Mouse (Mus musculus) forebrain, embryonic 16.5 days (tissue): ENCODE data around the gene Tbc1d8. TPM values are rescaled to one million over a fixed set of nuclear protein-coding genes. Genes with fewer than 3 reads are reported as not detected.

Experiments
- ATAC-seq: fragments of 200-750 bp; cut with Nextera tagmentation; 2 replicates; pipeline ENCODE4 v1.8.0; 2017; ENCODE audit warnings: mild to moderate bottlenecking, moderate library complexity
- H3K27ac ChIP-seq: fragments of 300-500 bp; sonication (generic); 2 replicates; pipeline ENCODE4 v1.5.1; 2014; ENCODE audit warnings: low read length, control low read depth
- H3K27me3 ChIP-seq: fragments of 300-500 bp; sonication (generic); replicated peaks from 2 replicates; pipeline ENCODE4 v1.6.1; 2014; ENCODE audit warnings: low read length; ENCODE audit not compliant: control insufficient read depth, insufficient read depth
- H3K36me3 ChIP-seq: fragments of 300-500 bp; sonication (generic); 2 replicates; pipeline ENCODE4 v1.6.1; 2014; ENCODE audit not compliant: control insufficient read depth, insufficient read depth
- H3K4me1 ChIP-seq: fragments of 300-500 bp; sonication (generic); replicated peaks from 2 replicates; pipeline ENCODE4 v1.6.1; 2014; ENCODE audit warnings: low read length; ENCODE audit not compliant: control insufficient read depth, insufficient read depth
- H3K4me2 ChIP-seq: fragments of 300-500 bp; sonication (generic); 2 replicates; pipeline ENCODE4 v1.6.1; 2014; ENCODE audit warnings: mild to moderate bottlenecking, low read length, control low read depth
- H3K4me3 ChIP-seq: fragments of 300-500 bp; sonication (generic); replicated peaks from 2 replicates; pipeline ENCODE4 v1.5.1; 2014; ENCODE audit warnings: mild to moderate bottlenecking, low read length, control low read depth
- H3K9ac ChIP-seq: fragments of 300-500 bp; sonication (generic); replicated peaks from 2 replicates; pipeline ENCODE4 v1.6.1; 2014; ENCODE audit warnings: low read depth, low read length, control low read depth
- H3K9me3 ChIP-seq: fragments of 300-500 bp; sonication (generic); 2 replicates; pipeline ENCODE4 v1.6.1; 2016; ENCODE audit warnings: low read length; ENCODE audit not compliant: control insufficient read depth
- WGBS: fragments of 180-500 bp; shearing (Covaris S2); extraction: QIAGEN DNeasy Blood & Tissue Kit; methylation state at CpG from one replicate; pipeline ENCODE4 v1.1.7; 2014; 5-methylcytosine and 5-hydroxymethylcytosine counted together
- polyA plus RNA-seq: library from polyadenylated mRNA; unstranded; fragments of >200 nt; fragmentation: Nextera tagmentation; extraction: Ambion mirVana; gene quantifications from 2 replicates; pipeline ENCODE4 v1.2.1, GENCODE M21; 2015

The Tbc1d8 gene
- polyA plus RNA-seq, 1 experiment from 2014 or later: 13.0 TPM

- H3K27me3 ChIP-seq: no peaks in the 10 kb centered on the region
- H3K36me3 ChIP-seq: no peaks in the 10 kb centered on the region
- no peaks in the 10 kb centered on the region for H3K9me3 ChIP-seq
- H3K9ac ChIP-seq: no peak overlapping the region
- ATAC-seq: peak; percentile 54
- 56% methylated on average over 6 of the region's 6 CpGs for WGBS
- peaks cover 48% of the 10 kb centered on the region for H3K4me1 ChIP-seq
- peak overlapping the region; percentile 5 for H3K27ac ChIP-seq
- no peak overlapping the region for H3K4me2 ChIP-seq
- H3K4me3 ChIP-seq: no peak overlapping the region
These were observed 36.9 kb downstream of the Tbc1d8 start for GRCm38 (mm10) chr1:39441686-39442085.

GRCm38 (mm10) chr1:39439661-39440548, 38.6 kb downstream of the Tbc1d8 start:
- no peak overlapping the region for H3K4me2 ChIP-seq
- 63% methylated on average over 12 of the region's 12 CpGs for WGBS
- H3K27me3 ChIP-seq: no peaks in the 10 kb centered on the region
- peaks cover 32% of the 10 kb centered on the region for H3K4me1 ChIP-seq
- no peak overlapping the region for H3K9ac ChIP-seq
- H3K9me3 ChIP-seq: no peaks in the 10 kb centered on the region
- H3K4me3 ChIP-seq: no peak overlapping the region
- H3K27ac ChIP-seq: no peak overlapping the region
- H3K36me3 ChIP-seq: no peaks in the 10 kb centered on the region
- peak; percentile 39 for ATAC-seq

GRCm38 (mm10) chr1:39438629-39439028, 39.9 kb downstream of the Tbc1d8 start:
- no peak for ATAC-seq

DNA sequence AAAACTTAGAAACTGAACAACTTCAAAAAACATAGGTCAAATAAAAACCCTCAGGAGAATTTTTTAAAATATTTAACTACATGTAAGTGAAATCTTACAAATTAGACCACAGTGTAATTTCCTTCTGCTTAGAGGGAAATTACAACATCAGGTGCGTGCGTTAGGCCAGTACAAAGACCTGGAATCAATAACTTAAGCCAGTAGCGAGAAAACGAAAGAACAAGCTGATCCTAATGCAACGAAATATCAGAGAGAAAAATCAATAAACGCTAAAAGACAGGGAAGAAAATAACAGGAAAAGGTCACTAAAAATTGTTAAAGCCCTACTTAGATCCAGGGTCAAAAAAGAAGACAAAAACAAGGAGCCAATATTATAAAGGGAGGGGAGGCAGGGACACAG, 44.3 kb downstream of the Tbc1d8 start:
- no peaks in the 10 kb centered on the region for H3K9me3 ChIP-seq
- 89% methylated on average over 6 of the region's 6 CpGs for WGBS
- H3K36me3 ChIP-seq: no peaks in the 10 kb centered on the region
- H3K4me1 ChIP-seq: no peaks in the 10 kb centered on the region
- H3K27ac ChIP-seq: no peak overlapping the region
- ATAC-seq: no peak
- H3K9ac ChIP-seq: no peak overlapping the region
- no peaks in the 10 kb centered on the region for H3K27me3 ChIP-seq
- no peak overlapping the region for H3K4me2 ChIP-seq
- H3K4me3 ChIP-seq: no peak overlapping the region

More at GRCm38 (mm10) chr1:39438629-39439028, 39.9 kb downstream of the Tbc1d8 start:
- Histone ChIP-seq H3K9me3 (no peaks in the 10 kb centered on the region), H3K9ac (no peak overlapping the region), H3K27me3 (no peaks in the 10 kb centered on the region), H3K36me3 (no peaks in the 10 kb centered on the region), H3K4me1 (peaks cover 27% of the 10 kb centered on the region), H3K4me3 (no peak overlapping the region), H3K4me2 (no peak overlapping the region), H3K27ac (no peak overlapping the region)

DNA sequence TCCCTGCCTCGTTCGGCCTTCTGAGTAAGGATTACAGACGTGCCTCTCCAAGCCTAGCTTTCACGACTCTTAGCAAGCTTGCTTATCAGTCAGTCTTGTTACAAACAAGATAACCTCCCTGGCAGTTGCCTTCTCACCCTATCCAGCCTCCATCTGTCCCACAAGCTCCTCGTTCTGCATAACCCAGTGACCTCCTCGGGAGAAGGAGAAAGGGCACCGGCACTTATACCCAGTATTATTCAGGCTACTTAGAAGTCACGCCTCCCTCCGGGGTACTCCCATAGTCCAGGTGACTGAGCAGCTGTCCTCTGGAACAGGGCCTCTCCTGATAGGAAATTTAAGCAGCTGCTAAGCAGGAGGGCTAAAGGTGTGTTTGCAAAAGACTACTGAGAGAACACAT, 48.5 kb downstream of the Tbc1d8 start:
- 80% methylated on average over 9 of the region's 9 CpGs for WGBS

GRCm38 (mm10) chr1:39429015-39429414, 49.5 kb downstream of the Tbc1d8 start:
- Histone ChIP-seq H3K4me2 (no peak overlapping the region), H3K27me3 (no peaks in the 10 kb centered on the region), H3K4me3 (no peak overlapping the region), H3K9me3 (no peaks in the 10 kb centered on the region), H3K9ac (no peak overlapping the region), H3K27ac (no peak overlapping the region), H3K36me3 (no peaks in the 10 kb centered on the region), H3K4me1 (no peaks in the 10 kb centered on the region)
- ATAC-seq: no peak
- 95% methylated on average over 5 of the region's 5 CpGs for WGBS

More for the DNA sequence above, 48.5 kb downstream of the Tbc1d8 start:
- no peak overlapping the region for H3K4me2 ChIP-seq
- no peaks in the 10 kb centered on the region for H3K36me3 ChIP-seq
- no peak overlapping the region for H3K9ac ChIP-seq
- H3K27me3 ChIP-seq: no peaks in the 10 kb centered on the region
- no peak overlapping the region for H3K4me3 ChIP-seq
- H3K4me1 ChIP-seq: no peaks in the 10 kb centered on the region
- no peak overlapping the region for H3K27ac ChIP-seq
- ATAC-seq: no peak
- H3K9me3 ChIP-seq: no peaks in the 10 kb centered on the region

DNA sequence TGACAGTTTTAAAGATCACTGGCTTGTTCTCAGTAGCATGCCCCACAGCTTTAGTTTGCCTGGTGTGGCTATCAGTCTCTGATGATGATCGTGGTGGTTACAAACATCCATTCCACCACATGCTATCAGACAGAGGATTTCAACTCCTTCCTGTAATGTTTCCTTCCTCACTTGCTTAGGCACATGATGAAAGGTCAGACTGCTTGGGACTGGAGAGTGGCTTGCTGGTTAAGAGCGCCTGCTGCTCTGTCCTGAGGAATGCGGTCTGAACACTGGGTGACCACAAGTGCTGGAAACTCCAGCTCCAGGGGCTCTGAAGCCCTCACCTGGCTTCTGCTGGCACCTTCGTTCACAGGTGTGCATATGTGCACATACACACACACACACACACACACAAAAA, 50.3 kb downstream of the Tbc1d8 start:
- H3K9me3 ChIP-seq: no peaks in the 10 kb centered on the region
- ATAC-seq: no peak
- no peak overlapping the region for H3K4me3 ChIP-seq
- no peaks in the 10 kb centered on the region for H3K27me3 ChIP-seq
- WGBS: 90% methylated on average over 4 of the region's 4 CpGs
- no peak overlapping the region for H3K4me2 ChIP-seq
- no peaks in the 10 kb centered on the region for H3K36me3 ChIP-seq
- H3K4me1 ChIP-seq: no peaks in the 10 kb centered on the region
- no peak overlapping the region for H3K9ac ChIP-seq
- H3K27ac ChIP-seq: no peak overlapping the region

DNA sequence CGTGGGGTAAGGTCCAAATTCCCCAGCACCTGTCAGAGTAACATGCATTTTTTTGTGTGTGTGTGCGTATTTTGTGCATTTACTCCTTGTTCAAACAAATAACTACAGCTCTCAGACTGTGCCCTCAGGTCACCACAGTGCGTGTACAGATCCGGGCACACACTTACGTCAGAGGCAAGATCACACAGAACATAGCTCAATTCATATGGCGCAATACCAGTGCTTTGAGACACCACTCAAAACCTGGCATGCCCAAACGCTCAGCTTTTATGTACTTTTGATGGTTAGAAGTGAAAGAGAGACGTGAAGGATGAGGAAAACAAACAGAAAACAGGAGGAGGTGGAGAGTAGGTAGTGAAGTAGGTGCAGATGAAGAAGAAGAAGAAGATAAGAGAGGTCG, 53.1 kb downstream of the Tbc1d8 start:
- Histone ChIP-seq H3K9me3 (no peaks in the 10 kb centered on the region), H3K27ac (no peak overlapping the region), H3K4me3 (no peak overlapping the region), H3K4me2 (no peak overlapping the region), H3K4me1 (no peaks in the 10 kb centered on the region), H3K36me3 (no peaks in the 10 kb centered on the region), H3K9ac (no peak overlapping the region), H3K27me3 (no peaks in the 10 kb centered on the region)
- ATAC-seq: no peak
- WGBS: 92% methylated on average over 9 of the region's 9 CpGs

DNA sequence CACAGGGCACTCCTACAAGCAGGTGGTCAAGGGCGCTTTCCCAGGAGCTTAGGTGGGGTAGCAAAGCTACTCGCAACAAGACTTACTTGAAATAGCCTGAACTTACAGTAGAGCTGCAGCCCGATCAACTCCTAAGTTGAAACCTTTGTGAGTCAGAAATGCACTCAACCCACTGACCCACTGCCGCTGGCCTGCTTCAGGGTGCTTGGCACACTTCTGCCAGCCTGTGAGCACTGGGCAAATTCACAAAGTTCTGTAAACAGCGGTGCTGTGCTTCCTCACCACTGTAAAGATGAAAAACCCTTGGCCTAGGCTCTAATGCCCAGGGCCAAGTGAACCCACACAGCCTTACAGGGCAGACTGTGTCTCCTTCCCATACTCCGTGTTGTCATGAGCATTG, 57.6 kb downstream of the Tbc1d8 start:
- Histone ChIP-seq H3K27ac (no peak overlapping the region), H3K9me3 (no peaks in the 10 kb centered on the region), H3K36me3 (no peaks in the 10 kb centered on the region), H3K9ac (no peak overlapping the region), H3K27me3 (no peaks in the 10 kb centered on the region), H3K4me3 (no peak overlapping the region), H3K4me2 (no peak overlapping the region), H3K4me1 (no peaks in the 10 kb centered on the region)
- no peak for ATAC-seq
- WGBS: 94% methylated on average over 6 of the region's 6 CpGs
